Mouse (Mus musculus) hindbrain, embryonic 16.5 days (tissue): ENCODE results near the gene Gm10715. TPM values are rescaled to one million over a fixed set of nuclear protein-coding genes. Genes with fewer than 3 reads are reported as not detected.
"Not testable (repeated sequence)": the region's sequence is repeated elsewhere in the genome, so short reads cannot be mapped to it uniquely, and the experiment has no call there.

Source experiments
- ATAC-seq: fragments of 200-750 bp; cut with Nextera tagmentation; 2 replicates; pipeline ENCODE4 v1.8.0; 2017; ENCODE audit warnings: moderate TSS enrichment, moderate library complexity
- H3K27ac ChIP-seq: fragments of 300-500 bp; sonication (generic); 2 replicates; pipeline ENCODE4 v1.5.1; 2014; ENCODE audit warnings: low read depth, mild to moderate bottlenecking, control low read depth, low read length, moderate library complexity
- H3K27me3 ChIP-seq: fragments of 300-500 bp; sonication (generic); replicated peaks from 2 replicates; pipeline ENCODE4 v1.6.1; 2014; ENCODE audit warnings: low read length; ENCODE audit not compliant: control insufficient read depth, insufficient read depth
- H3K36me3 ChIP-seq: fragments of 300-500 bp; sonication (generic); 2 replicates; pipeline ENCODE4 v1.6.1; 2014; ENCODE audit warnings: mild to moderate bottlenecking, low read length, moderate library complexity, mixed read lengths; ENCODE audit not compliant: control insufficient read depth, insufficient read depth
- H3K4me1 ChIP-seq: fragments of 300-500 bp; sonication (generic); 2 replicates; pipeline ENCODE4 v1.6.1; 2014; ENCODE audit warnings: low read depth, low read length; ENCODE audit not compliant: control insufficient read depth, insufficient read depth
- H3K4me2 ChIP-seq: fragments of 300-500 bp; sonication (generic); 2 replicates; pipeline ENCODE4 v1.6.1; 2014; ENCODE audit warnings: mild to moderate bottlenecking, low read length, control low read depth, moderate library complexity
- H3K4me3 ChIP-seq: fragments of 300-500 bp; sonication (generic); 2 replicates; pipeline ENCODE4 v1.5.1; 2014; ENCODE audit warnings: mild to moderate bottlenecking, low read length, control low read depth, moderate library complexity
- H3K9ac ChIP-seq: fragments of 300-500 bp; sonication (generic); 2 replicates; pipeline ENCODE4 v1.6.1; 2014; ENCODE audit warnings: low read depth, mild to moderate bottlenecking, control low read depth, low read length, moderate library complexity
- H3K9me3 ChIP-seq: fragments of 300-500 bp; sonication (generic); 2 replicates; pipeline ENCODE4 v1.6.1; 2014; ENCODE audit warnings: mild to moderate bottlenecking, low read length, moderate library complexity; ENCODE audit not compliant: control insufficient read depth
- WGBS: fragments of 180-500 bp; shearing (Covaris S2); extraction: QIAGEN DNeasy Blood & Tissue Kit; methylation state at CpG from one replicate; pipeline ENCODE4 v1.1.7; 2014; 5-methylcytosine and 5-hydroxymethylcytosine counted together
- polyA plus RNA-seq: library from polyadenylated mRNA; unstranded; fragments of >200 nt; fragmentation: Nextera tagmentation; extraction: Ambion mirVana; gene quantifications from 2 replicates; pipeline ENCODE4 v1.2.1, GENCODE M21; 2015

Gene Gm10715
- polyA plus RNA-seq, 1 experiment from 2014 or later = not detected

GRCm38 (mm10) chr9:3023312-3023984 is 13.2 kb upstream of the Gm10715 start, which contains the start of gene Gm10718:
Gm10718 (plus strand) TSS chr9:3023547.
- H3K9me3 ChIP-seq, H3K9ac ChIP-seq, H3K27ac ChIP-seq, H3K4me1 ChIP-seq, ATAC-seq, H3K27me3 ChIP-seq, H3K4me2 ChIP-seq, H3K4me3 ChIP-seq, H3K36me3 ChIP-seq: not testable (repeated sequence)
- WGBS = 70% methylated on average over 9 of the region's 13 CpGs

GRCm38 (mm10) chr9:3023985-3024648 is 12.6 kb upstream of the Gm10715 start:
- H3K4me1 ChIP-seq = not testable (repeated sequence)
- WGBS = 74% methylated on average over 15 of the region's 16 CpGs

GRCm38 (mm10) chr9:3024912-3025467 is 11.7 kb upstream of the Gm10715 start, which contains the start of gene Gm10717:
Gm10717 (plus strand) TSS chr9:3025417.
- H3K27me3 ChIP-seq, H3K9ac ChIP-seq, H3K4me3 ChIP-seq, H3K9me3 ChIP-seq, H3K4me1 ChIP-seq, H3K36me3 ChIP-seq, H3K27ac ChIP-seq, H3K4me2 ChIP-seq, ATAC-seq: not testable (repeated sequence)
- 76% methylated on average over 12 of the region's 12 CpGs for WGBS

More at GRCm38 (mm10) chr9:3023985-3024648, 12.6 kb upstream of the Gm10715 start:
- not testable (repeated sequence) for H3K27ac ChIP-seq, H3K36me3 ChIP-seq, H3K4me3 ChIP-seq, H3K9me3 ChIP-seq, H3K4me2 ChIP-seq, H3K27me3 ChIP-seq, H3K9ac ChIP-seq, ATAC-seq

GRCm38 (mm10) chr9:3025653-3026052 is 11.0 kb upstream of the Gm10715 start:
- not testable (repeated sequence) for H3K9me3 ChIP-seq, H3K9ac ChIP-seq, H3K36me3 ChIP-seq, H3K4me3 ChIP-seq, H3K27ac ChIP-seq, H3K4me2 ChIP-seq, ATAC-seq, H3K4me1 ChIP-seq, H3K27me3 ChIP-seq
- WGBS = 65% methylated on average over 4 of the region's 6 CpGs

GRCm38 (mm10) chr9:3026136-3026535 is 10.5 kb upstream of the Gm10715 start:
- 73% methylated on average over 5 of the region's 5 CpGs for WGBS
- not testable (repeated sequence) for H3K36me3 ChIP-seq, H3K27ac ChIP-seq, H3K4me1 ChIP-seq, ATAC-seq, H3K4me3 ChIP-seq, H3K9me3 ChIP-seq, H3K27me3 ChIP-seq, H3K9ac ChIP-seq, H3K4me2 ChIP-seq

- H3K9ac ChIP-seq, H3K4me1 ChIP-seq, ATAC-seq, H3K27me3 ChIP-seq, H3K4me3 ChIP-seq, H3K36me3 ChIP-seq, H3K27ac ChIP-seq, H3K4me2 ChIP-seq, H3K9me3 ChIP-seq: not testable (repeated sequence)
- WGBS = 72% methylated on average over 9 of the region's 9 CpGs
Observed at GRCm38 (mm10) chr9:3026741-3027140, 9.9 kb upstream of the Gm10715 start.

- H3K27ac ChIP-seq, H3K4me1 ChIP-seq, H3K9me3 ChIP-seq, H3K4me2 ChIP-seq, H3K27me3 ChIP-seq, H3K9ac ChIP-seq, H3K4me3 ChIP-seq, H3K36me3 ChIP-seq: not testable (repeated sequence)
- ATAC-seq = 0 out of 2 replicates have a peak, but pooled peaks have one; percentile 9
- WGBS = 74% methylated on average over 9 of the region's 9 CpGs
Observed at GRCm38 (mm10) chr9:3027200-3027599, 9.5 kb upstream of the Gm10715 start.

- ATAC-seq, H3K9me3 ChIP-seq, H3K27ac ChIP-seq, H3K9ac ChIP-seq, H3K36me3 ChIP-seq, H3K4me1 ChIP-seq, H3K4me3 ChIP-seq, H3K4me2 ChIP-seq, H3K27me3 ChIP-seq: not testable (repeated sequence)
- WGBS = 70% methylated on average over 12 of the region's 16 CpGs
Observed at GRCm38 (mm10) chr9:3029276-3030000, 7.2 kb upstream of the Gm10715 start.
